Mouse (Mus musculus) layer of hippocampus, adult 9-10 months (tissue): ENCODE data around the gene Ywhaq.

Experiments used
- DNase-seq: peaks from one replicate; pipeline ENCODE4 v3.0.0; 2022; ENCODE audit warnings: low spot score

Ywhaq gene

GRCm38 (mm10) chr12:21417100-21418070 is at the start of gene Ywhaq:
TSS of gene Ywhaq (minus strand) at chr12:21417637.
- DNase-seq: peak; percentile 91

GRCm38 (mm10) chr12:21463448-21463891 is 46.0 kb upstream of the Ywhaq start:
- no peak for DNase-seq

- no peak for DNase-seq
These were observed 45.2 kb upstream of the Ywhaq start for GRCm38 (mm10) chr12:21462658-21463057.

- DNase-seq: no peak
These were observed 42.2 kb upstream of the Ywhaq start for GRCm38 (mm10) chr12:21459681-21460080.

GRCm38 (mm10) chr12:21456021-21456420 is 38.6 kb upstream of the Ywhaq start:
- DNase-seq: no peak

GRCm38 (mm10) chr12:21451752-21452151 is 34.3 kb upstream of the Ywhaq start:
- no peak for DNase-seq

- DNase-seq: no peak
These were observed 33.9 kb upstream of the Ywhaq start for GRCm38 (mm10) chr12:21451351-21451750.

GRCm38 (mm10) chr12:21443783-21444182 is 26.3 kb upstream of the Ywhaq start:
- DNase-seq: no peak

- no peak for DNase-seq
These were observed 24.4 kb upstream of the Ywhaq start for GRCm38 (mm10) chr12:21441870-21442269.

- no peak for DNase-seq
These were observed 22.0 kb upstream of the Ywhaq start for GRCm38 (mm10) chr12:21439428-21439827.

- no peak for DNase-seq
These were observed 21.4 kb upstream of the Ywhaq start for GRCm38 (mm10) chr12:21438750-21439394.

GRCm38 (mm10) chr12:21438294-21438693 is 20.9 kb upstream of the Ywhaq start:
- no peak for DNase-seq

GRCm38 (mm10) chr12:21431950-21432349 is 14.5 kb upstream of the Ywhaq start:
- DNase-seq: no peak

GRCm38 (mm10) chr12:21431039-21431438 is 13.6 kb upstream of the Ywhaq start:
- DNase-seq: no peak

GRCm38 (mm10) chr12:21430140-21430539 is 12.7 kb upstream of the Ywhaq start:
- no peak for DNase-seq

- no peak for DNase-seq
These were observed 11.6 kb upstream of the Ywhaq start for GRCm38 (mm10) chr12:21429021-21429420.

GRCm38 (mm10) chr12:21426065-21426940 is 8.9 kb upstream of the Ywhaq start:
- no peak for DNase-seq

GRCm38 (mm10) chr12:21424683-21425082 is 7.2 kb upstream of the Ywhaq start:
- no peak for DNase-seq

- DNase-seq: no peak
These were observed 1.2 kb upstream of the Ywhaq start for GRCm38 (mm10) chr12:21418621-21419131.

GRCm38 (mm10) chr12:21418083-21418482 is 646 bp upstream of the Ywhaq start:
- DNase-seq: no peak

- DNase-seq: no peak
These were observed 931 bp downstream of the Ywhaq start for GRCm38 (mm10) chr12:21416506-21416905.

GRCm38 (mm10) chr12:21410620-21411019 is 6.8 kb downstream of the Ywhaq start:
- no peak for DNase-seq
